Mouse (Mus musculus) bone marrow, adult 2 months (tissue): ENCODE measurements around the gene Pdhx.

Source experiments
- CTCF ChIP-seq: fragments of 200-500 bp; IDR thresholded peaks from 2 replicates; pipeline ENCODE4 v1.5.1; 2011; ENCODE audit warnings: low read length, control low read depth; ENCODE audit not compliant: control insufficient read depth, insufficient read depth
- POLR2A ChIP-seq: fragments of 200-500 bp; IDR thresholded peaks from 2 replicates; pipeline ENCODE4 v1.6.1; 2011; ENCODE audit warnings: low read depth, mild to moderate bottlenecking, control low read depth, low read length, borderline replicate concordance; ENCODE audit not compliant: control insufficient read depth

GRCm38 (mm10) chr2:102982822-102983221 lies 90.5 kb downstream of the Pdhx start:
- TF ChIP-seq POLR2A (no peak), CTCF (no peak)
